Mouse (Mus musculus) forebrain, embryonic 10.5 days (tissue): ENCODE measurements around the gene Cachd1. TPM values are rescaled to one million over a fixed set of nuclear protein-coding genes. Genes with fewer than 3 reads are reported as not detected.

ENCODE experiments used
- DNase-seq: peaks from one replicate; pipeline ENCODE4 v3.0.0-alpha.2; 2017; ENCODE audit warnings: low spot score; ENCODE audit errors: extremely low spot score
- H3K27ac ChIP-seq: fragments of 300-500 bp; sonication (generic); 2 replicates; pipeline ENCODE4 v1.5.1; 2016; ENCODE audit warnings: mild to moderate bottlenecking
- H3K27me3 ChIP-seq: fragments of 300-500 bp; sonication (generic); 2 replicates; pipeline ENCODE4 v1.6.1; 2016; ENCODE audit warnings: mild to moderate bottlenecking; ENCODE audit not compliant: poor library complexity, severe bottlenecking
- H3K36me3 ChIP-seq: fragments of 300-500 bp; sonication (generic); replicated peaks from 2 replicates; pipeline ENCODE4 v1.6.1; 2016; ENCODE audit warnings: mild to moderate bottlenecking, moderate library complexity
- H3K4me1 ChIP-seq: fragments of 300-500 bp; sonication (generic); 2 replicates; pipeline ENCODE4 v1.6.1; 2016
- H3K4me3 ChIP-seq: fragments of 300-500 bp; sonication (generic); 2 replicates; pipeline ENCODE4 v1.5.1; 2016; ENCODE audit warnings: mild to moderate bottlenecking, moderate library complexity
- H3K9me3 ChIP-seq: fragments of 300-500 bp; sonication (generic); 2 replicates; pipeline ENCODE4 v1.6.1; 2016; ENCODE audit warnings: mild to moderate bottlenecking, moderate library complexity
- WGBS: fragments of 180-500 bp; shearing (Covaris S2); methylation state at CpG from one replicate; pipeline ENCODE4 v1.1.7; 2016; 5-methylcytosine and 5-hydroxymethylcytosine counted together
- polyA plus RNA-seq: library from polyadenylated mRNA; unstranded; fragments of >200 nt; fragmentation: Nextera tagmentation; extraction: Ambion mirVana; gene quantifications from 2 replicates; pipeline ENCODE4 v1.2.1, GENCODE M21; 2016

Gene Cachd1
- polyA plus RNA-seq, 1 experiment from 2014 or later = 25.5 TPM

DNA sequence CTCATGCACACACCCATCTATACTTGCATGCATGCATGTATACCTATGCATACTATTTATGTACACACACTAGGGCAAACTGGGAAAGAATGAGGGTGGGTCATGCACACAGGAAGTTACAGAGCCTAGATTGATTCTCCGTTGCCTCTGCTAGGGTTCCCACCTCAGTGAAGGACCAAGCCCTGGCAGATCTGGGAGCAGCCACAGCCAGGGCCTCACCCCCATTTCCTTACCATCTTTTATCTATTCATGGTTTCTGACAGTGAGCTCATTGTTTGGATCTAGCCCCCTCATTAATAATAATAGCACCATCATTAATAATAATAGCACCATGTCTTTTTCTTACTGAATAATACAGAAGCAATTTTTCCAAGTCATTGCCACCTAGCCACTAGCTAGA is 143.9 kb downstream of the Cachd1 start:
- Histone ChIP-seq H3K27ac (no peak overlapping the region), H3K36me3 (peaks cover 72% of the 10 kb centered on the region), H3K4me3 (no peak overlapping the region), H3K9me3 (no peaks in the 10 kb centered on the region), H3K4me1 (peaks cover 35% of the 10 kb centered on the region), H3K27me3 (no peaks in the 10 kb centered on the region)
- no peak for DNase-seq
- WGBS = 83% methylated on average over 1 of the region's 1 CpGs

DNA sequence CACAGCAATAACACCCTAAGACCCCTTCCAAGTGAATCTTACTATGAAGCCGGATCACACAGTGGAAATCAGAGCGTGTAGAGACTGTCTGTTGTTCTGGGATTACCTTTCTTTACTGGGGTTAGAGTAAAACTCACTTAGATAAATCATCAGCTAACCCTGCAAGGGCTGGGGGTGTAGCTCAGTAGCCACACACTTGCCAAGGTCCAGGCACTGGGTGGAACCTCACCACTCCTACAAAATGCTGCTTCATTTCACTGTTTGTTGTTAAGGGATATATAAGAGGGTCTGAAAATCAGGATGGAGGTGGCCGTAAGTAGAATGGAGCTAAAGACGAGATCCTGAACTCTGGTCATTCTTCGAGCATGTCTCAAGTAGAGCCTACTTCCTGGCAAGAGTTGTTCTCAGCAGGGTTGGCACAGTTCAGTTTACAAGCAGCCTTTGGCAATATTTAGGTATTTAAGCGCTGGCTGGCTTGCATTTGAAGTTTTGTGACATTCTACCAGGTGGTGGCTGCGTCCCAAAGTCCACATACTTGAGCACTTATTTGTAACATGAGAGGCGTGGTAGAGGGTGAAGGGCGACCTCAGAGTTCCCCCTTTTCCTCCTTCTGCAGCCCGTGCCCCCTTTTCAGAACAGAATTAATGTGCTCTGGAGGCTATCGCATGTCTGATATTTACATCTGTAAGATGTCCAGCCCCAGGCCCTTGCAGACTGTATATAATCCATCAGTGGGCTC is 146.5 kb downstream of the Cachd1 start:
- H3K27ac ChIP-seq = no peak overlapping the region
- no peak overlapping the region for H3K4me3 ChIP-seq
- no peaks in the 10 kb centered on the region for H3K9me3 ChIP-seq
- H3K36me3 ChIP-seq = peaks cover 66% of the 10 kb centered on the region
- peaks cover 35% of the 10 kb centered on the region for H3K4me1 ChIP-seq
- no peaks in the 10 kb centered on the region for H3K27me3 ChIP-seq
- no peak for DNase-seq
- WGBS = 81% methylated on average over 11 of the region's 11 CpGs

DNA sequence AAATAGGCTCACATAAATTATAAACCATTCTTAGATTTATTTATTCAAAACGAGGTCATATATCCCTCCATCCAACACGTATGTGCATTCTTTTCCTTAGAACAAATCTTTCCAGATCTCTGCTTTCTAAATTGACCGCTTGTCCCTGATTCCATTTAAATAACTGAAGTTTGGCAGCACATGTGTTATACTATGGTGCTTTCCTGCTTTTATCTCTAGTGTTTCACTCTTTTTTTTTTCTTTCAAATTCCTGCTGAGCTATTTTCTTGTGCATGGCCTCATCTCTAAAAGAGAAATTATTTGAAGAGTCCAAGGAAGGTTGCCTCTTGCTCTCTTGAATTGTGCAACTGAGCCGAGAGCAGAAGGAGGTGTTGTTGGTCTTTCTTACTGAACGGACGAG is 147.1 kb downstream of the Cachd1 start:
- DNase-seq = no peak
- WGBS = 83% methylated on average over 6 of the region's 6 CpGs
- Histone ChIP-seq H3K27ac (no peak overlapping the region), H3K9me3 (no peaks in the 10 kb centered on the region), H3K27me3 (no peaks in the 10 kb centered on the region), H3K36me3 (peaks cover 60% of the 10 kb centered on the region), H3K4me1 (peaks cover 35% of the 10 kb centered on the region), H3K4me3 (no peak overlapping the region)

DNA sequence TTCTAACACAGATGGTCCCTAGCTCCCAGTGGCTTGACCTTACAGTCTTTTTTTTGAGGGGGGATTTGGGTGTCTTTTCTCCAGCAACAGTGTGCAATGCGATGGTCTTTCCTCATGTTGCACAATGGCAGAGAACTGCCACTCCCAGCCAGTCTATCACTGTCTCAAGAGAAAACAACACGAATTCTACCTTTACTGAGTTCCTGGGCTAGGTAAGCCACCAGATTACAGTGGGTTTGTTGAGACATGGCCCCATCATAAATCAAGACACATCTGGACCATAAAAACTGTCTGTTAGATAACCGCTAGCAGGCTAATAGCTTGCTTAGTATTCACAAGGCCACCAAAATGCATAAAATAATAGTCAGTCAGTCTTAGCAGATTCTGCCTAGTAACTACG is 147.8 kb downstream of the Cachd1 start:
- H3K4me1 ChIP-seq = peaks cover 35% of the 10 kb centered on the region
- no peak overlapping the region for H3K4me3 ChIP-seq
- no peaks in the 10 kb centered on the region for H3K27me3 ChIP-seq
- no peaks in the 10 kb centered on the region for H3K9me3 ChIP-seq
- H3K27ac ChIP-seq = no peak overlapping the region
- WGBS = 93% methylated on average over 4 of the region's 4 CpGs
- H3K36me3 ChIP-seq = peaks cover 54% of the 10 kb centered on the region
- no peak for DNase-seq

DNA sequence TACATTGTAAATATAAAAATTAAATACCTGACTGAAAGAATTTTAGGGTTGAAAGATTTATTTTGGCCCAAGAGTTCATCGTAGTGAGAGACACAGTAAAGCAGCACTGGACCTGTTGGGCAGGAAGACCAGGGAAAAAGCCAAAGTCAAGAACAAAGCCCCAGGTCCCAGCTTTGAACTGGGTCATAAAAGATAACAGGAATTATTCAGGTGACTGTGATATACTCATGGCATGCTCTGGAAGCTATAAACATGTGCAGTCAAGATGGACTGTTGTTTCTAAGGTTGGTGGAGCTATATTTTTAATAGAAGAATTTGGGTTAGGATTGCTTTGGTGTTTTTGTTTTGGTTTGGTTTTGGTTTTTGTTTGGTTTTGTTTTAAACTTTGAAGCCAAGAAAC is 148.7 kb downstream of the Cachd1 start:
- H3K27me3 ChIP-seq = no peaks in the 10 kb centered on the region
- no peak overlapping the region for H3K27ac ChIP-seq
- H3K9me3 ChIP-seq = no peaks in the 10 kb centered on the region
- no peak overlapping the region for H3K4me3 ChIP-seq
- peaks cover 55% of the 10 kb centered on the region for H3K36me3 ChIP-seq
- peaks cover 33% of the 10 kb centered on the region for H3K4me1 ChIP-seq
- DNase-seq = no peak
- 99% methylated on average over 1 of the region's 1 CpGs for WGBS

DNA sequence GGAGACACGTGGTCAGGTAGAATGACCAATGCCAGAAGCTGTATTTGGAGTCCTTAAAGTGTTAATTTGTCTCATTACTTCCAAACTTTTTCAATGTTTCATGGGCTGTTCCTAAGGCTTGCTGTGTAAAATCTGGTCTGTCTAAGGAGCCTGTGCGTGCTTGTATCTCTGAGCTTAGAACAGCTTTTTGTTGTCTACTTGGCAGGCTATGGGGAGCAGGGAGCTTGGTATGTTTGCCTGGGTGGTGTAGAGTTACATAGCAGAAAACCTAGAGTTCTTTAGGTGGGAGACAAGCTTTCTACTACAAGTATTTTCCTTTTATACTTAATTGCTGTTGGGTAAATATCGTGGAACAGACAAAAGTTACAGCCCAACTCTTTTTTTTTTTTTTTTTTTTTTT is 150.1 kb downstream of the Cachd1 start:
- Histone ChIP-seq H3K27ac (no peak overlapping the region), H3K9me3 (no peaks in the 10 kb centered on the region), H3K27me3 (no peaks in the 10 kb centered on the region), H3K36me3 (peaks cover 52% of the 10 kb centered on the region), H3K4me3 (no peak overlapping the region), H3K4me1 (peaks cover 18% of the 10 kb centered on the region)
- DNase-seq = no peak
- 84% methylated on average over 3 of the region's 3 CpGs for WGBS

DNA sequence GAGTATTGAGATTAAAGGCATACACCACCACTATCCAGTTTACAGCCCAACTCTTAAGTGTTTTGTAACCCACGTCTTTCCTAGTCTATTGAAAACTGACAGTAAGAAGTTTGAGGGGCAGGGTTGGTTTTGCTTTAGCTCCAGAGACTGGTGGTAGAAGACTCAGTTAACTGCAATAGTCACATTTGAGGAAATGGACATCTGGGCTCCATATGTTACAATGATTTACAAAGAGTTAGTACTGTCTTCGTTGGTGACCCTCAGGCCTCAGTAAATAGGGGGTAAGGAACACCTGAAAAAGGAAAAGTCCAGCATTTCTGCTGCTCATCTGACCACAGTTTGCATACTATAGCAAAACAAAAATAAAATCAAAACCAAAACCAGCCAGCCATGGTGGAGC is 150.6 kb downstream of the Cachd1 start:
- 66% methylated on average over 2 of the region's 2 CpGs for WGBS
- Histone ChIP-seq H3K27ac (no peak overlapping the region), H3K4me3 (no peak overlapping the region), H3K36me3 (peaks cover 49% of the 10 kb centered on the region), H3K9me3 (no peaks in the 10 kb centered on the region), H3K4me1 (peaks cover 15% of the 10 kb centered on the region), H3K27me3 (no peaks in the 10 kb centered on the region)
- no peak for DNase-seq

DNA sequence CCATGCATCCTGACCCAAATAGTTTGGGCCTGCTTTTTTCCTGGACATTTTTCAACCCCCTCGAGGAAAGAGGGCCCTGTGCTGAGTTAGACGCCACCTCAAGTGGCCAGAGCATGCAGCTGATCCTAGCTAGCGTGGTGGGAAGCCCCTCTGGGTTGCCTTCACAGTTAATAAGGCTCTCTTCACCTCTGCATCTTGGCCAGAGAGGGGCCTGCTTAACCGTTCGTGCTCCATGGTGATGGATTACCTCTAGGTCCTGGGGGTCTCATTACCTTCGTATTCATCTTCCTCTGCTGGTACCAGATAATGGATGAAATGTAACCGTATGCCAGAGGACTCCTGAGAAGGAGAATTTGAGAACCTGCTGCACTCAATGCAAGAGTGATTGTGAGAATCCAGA is 167.2 kb downstream of the Cachd1 start:
- no peaks in the 10 kb centered on the region for H3K27me3 ChIP-seq
- 87% methylated on average over 7 of the region's 7 CpGs for WGBS
- no peak overlapping the region for H3K27ac ChIP-seq
- peaks cover 63% of the 10 kb centered on the region for H3K36me3 ChIP-seq
- DNase-seq = no peak
- H3K9me3 ChIP-seq = no peaks in the 10 kb centered on the region
- no peaks in the 10 kb centered on the region for H3K4me1 ChIP-seq
- H3K4me3 ChIP-seq = no peak overlapping the region

DNA sequence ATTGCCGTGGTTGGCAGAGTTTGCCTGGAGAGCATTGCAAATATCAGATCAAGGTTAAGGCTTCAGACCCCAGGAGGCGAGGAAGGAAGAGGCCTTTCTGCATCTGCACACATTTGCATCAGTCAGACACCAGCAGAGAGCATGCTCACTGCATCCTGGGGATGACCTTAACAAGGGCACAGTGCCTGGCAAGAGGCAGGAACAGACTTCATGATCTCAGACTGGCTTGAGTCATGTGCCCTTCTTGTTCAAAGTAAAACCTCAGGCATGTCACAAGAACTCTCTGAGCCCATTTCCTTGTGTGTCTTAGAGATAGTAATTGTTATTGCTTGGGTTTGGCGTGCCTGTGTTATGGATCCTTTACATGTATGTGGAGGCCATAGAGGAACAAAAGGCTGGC is 167.8 kb downstream of the Cachd1 start:
- no peak for DNase-seq
- no peaks in the 10 kb centered on the region for H3K27me3 ChIP-seq
- WGBS = 92% methylated on average over 3 of the region's 3 CpGs
- no peaks in the 10 kb centered on the region for H3K9me3 ChIP-seq
- H3K4me3 ChIP-seq = no peak overlapping the region
- H3K4me1 ChIP-seq = peaks cover 4% of the 10 kb centered on the region; the same call in 1 of the 2 replicates
- H3K27ac ChIP-seq = no peak overlapping the region
- peaks cover 63% of the 10 kb centered on the region for H3K36me3 ChIP-seq

DNA sequence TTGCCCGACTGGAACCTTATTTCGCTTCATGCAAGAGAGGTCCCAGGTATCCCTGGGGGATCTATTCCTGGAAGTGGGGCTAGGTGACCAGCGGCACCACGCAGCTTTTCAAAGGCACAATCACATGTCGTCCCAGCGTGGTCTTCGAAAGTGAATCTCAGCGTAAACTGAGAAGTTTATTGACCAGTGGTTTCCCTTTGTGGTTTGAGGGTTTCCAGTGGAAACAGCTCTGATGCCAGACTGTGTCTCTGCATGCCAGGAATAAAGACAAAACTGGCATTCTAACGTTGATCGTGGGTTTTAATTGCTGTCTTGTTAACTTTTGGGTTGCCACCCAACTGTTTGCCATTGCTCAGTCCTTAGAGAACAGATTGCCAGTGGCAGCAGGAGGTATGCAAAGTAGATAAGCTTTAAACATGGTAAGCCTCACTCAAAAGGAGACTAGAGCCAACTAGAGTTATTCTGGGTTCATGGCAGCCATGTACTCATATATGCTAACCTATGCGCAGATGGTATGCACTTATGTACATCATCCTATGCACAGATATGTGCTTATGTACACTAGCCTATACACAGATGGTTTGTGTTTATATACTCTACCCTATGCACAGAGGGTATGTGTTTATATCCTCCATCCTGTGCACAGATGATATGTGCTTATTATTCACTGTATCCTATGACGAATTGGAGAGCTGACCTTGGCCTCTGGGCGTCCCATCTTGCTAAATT is 168.9 kb downstream of the Cachd1 start:
- 91% methylated on average over 13 of the region's 13 CpGs for WGBS
- H3K4me1 ChIP-seq = peaks cover 8% of the 10 kb centered on the region; the same call in 1 of the 2 replicates
- H3K27ac ChIP-seq = no peak overlapping the region
- no peak for DNase-seq
- peaks cover 64% of the 10 kb centered on the region for H3K36me3 ChIP-seq
- no peaks in the 10 kb centered on the region for H3K27me3 ChIP-seq
- H3K9me3 ChIP-seq = no peaks in the 10 kb centered on the region
- H3K4me3 ChIP-seq = no peak overlapping the region

DNA sequence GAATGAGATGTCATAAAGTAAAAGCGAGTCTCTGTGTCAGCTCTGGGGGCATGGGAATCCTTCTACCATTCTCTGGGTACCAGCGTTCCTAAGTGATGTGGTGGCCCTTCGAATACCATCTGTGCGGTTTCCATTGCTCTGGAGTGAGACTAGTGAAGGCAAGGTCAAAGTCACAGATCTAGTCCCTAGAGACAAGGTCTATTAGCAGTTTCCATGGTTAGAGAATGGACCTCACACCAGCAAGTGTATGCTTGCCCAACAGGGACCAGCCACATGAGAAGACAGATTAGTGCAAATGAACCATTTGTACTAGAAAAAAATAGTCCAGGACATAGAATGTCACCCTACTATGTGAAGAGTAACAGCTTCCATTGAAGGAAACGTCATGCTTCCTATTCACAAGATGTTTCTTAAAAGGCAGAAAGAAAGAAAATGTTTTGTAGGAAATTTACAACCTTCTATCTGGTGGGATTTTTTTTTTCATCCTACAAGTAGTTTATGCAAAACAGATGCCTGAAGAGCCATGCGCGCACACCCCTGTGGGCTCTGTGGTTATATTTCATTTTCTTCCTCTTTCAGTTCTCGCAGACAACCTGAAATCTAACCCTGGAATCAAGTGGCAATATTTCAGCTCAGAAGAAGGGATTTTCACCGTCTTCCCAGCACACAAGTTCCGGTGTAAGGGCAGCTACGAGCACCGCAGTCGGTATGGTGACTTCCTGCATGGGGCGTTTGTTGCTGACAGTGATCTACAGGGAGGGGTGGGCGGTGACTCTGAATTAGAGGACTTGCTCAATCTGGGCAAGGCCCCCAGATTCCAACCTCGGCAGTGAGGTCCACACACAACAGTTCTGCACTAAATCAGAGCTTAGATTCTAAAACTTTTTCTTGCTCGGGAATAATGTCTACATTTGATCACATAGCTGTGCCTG is 172.3 kb downstream of the Cachd1 start:
- Histone ChIP-seq H3K36me3 (peaks cover 78% of the 10 kb centered on the region), H3K27ac (no peak overlapping the region), H3K27me3 (no peaks in the 10 kb centered on the region), H3K4me3 (no peak overlapping the region), H3K4me1 (peaks cover 14% of the 10 kb centered on the region), H3K9me3 (no peaks in the 10 kb centered on the region)
- 90% methylated on average over 17 of the region's 17 CpGs for WGBS
- DNase-seq = no peak

DNA sequence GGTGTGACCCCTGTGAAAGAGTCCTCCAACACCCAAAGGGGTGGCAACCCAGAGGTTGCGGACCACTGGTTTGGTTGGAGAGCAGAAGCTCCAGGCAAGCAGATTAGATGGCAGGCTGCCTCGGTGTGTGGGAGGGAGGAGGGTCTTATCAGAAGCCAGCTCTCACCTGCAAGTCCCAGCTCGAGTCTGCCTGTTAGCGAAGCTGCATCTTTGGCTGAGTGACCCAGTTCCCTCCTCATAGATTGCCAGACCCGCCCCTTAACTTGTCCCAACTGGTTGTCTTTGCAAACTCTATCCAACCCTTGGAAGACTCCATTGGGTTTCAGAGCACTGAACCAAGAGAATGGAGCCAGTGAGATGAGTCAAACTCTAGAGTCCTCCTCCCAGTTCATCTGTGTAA is 173.8 kb downstream of the Cachd1 start:
- 85% methylated on average over 5 of the region's 5 CpGs for WGBS

More for the DNA sequence above, 173.8 kb downstream of the Cachd1 start:
- Histone ChIP-seq H3K27ac (no peak overlapping the region), H3K4me3 (no peak overlapping the region), H3K36me3 (peaks cover 79% of the 10 kb centered on the region), H3K9me3 (no peaks in the 10 kb centered on the region), H3K27me3 (no peaks in the 10 kb centered on the region), H3K4me1 (peaks cover 14% of the 10 kb centered on the region)
- DNase-seq = no peak
